ENCODE assay signal across 11 mouse cellular contexts in the genomic region with DNA sequence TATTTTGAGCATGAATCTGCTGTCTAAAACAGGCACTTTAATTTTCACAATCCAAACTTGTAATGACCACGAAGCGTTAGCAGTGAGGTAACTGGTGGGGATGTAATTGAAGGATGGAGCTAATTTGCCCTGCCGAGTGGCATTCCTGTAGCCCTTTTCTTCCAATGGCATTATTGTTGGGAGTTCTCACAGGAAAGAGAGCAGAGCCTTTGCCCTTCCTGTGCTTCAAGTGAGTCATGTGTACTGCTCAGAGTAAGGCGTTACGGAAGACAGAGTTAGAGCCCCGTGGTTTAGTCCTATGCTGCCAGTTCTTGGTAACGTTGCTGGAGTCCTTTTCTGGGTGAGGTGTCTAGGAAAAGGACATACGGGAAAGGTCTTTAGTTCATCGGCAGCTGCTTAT. TPM values are rescaled to one million over a fixed set of nuclear protein-coding genes. Genes with fewer than 3 reads are reported as not detected.
A peak's percentile ranks its signal among the peaks of the same experiment; 100 is the strongest.
DNase-seq lines count a peak whose midpoint lies in the region; ATAC-seq and TF ChIP-seq lines count a peak whose summit lies in the region.
"Had no signal": no experiment of that assay in that cellular context is flagged by ENCODE, and none has a peak within 500 bp of the region (broad histone marks: within the 10 kb centered on the region; RNA-seq: fewer than 3 reads in every experiment).

No protein-coding gene starts in this region.

- 67% methylated on average over 9 of the region's 9 CpGs for WGBS in liver, adult 2 months
- WGBS in liver, postnatal 0 days (ENCODE audit: insufficient replicate concordance): 47% methylated on average over 9 of the region's 9 CpGs

- peak overlapping the region; percentile 28 for H3K4me2 ChIP-seq in liver, postnatal 0 days (ENCODE audit: low read depth, low read length)
- H3K4me2 ChIP-seq: embryonic facial prominence, embryonic 12.5 days; neural tube, embryonic 13.5 days had no signal

- no peak for TF ChIP-seq EP300 in liver, postnatal 0 days (IDR thresholded peaks at IDR 0.05; ENCODE audit: low read depth)

- H3K9me3 ChIP-seq in liver, postnatal 0 days (ENCODE audit: low read length): no peaks in the 10 kb centered on the region
- H3K9me3 ChIP-seq: embryonic facial prominence, embryonic 12.5 days; neural tube, embryonic 13.5 days had no signal

- H3K9ac ChIP-seq in liver, adult 2 months (ENCODE audit: low read depth, low read length): no peak overlapping the region
- H3K9ac ChIP-seq in liver, postnatal 0 days (replicated peaks): peak overlapping the region; percentile 36; the same call in 1 of the 2 replicates
- H3K9ac ChIP-seq: embryonic facial prominence, embryonic 12.5 days; neural tube, embryonic 13.5 days had no signal

- H3K79me2 ChIP-seq in liver, adult 2 months (ENCODE audit: control insufficient read depth, insufficient read depth, low read length): no peaks in the 10 kb centered on the region; the same call in 1 of the 2 replicates

- H3K36me3 ChIP-seq in liver, adult 2 months (ENCODE audit: control insufficient read depth, insufficient read depth, low read length): peaks cover 6% of the 10 kb centered on the region
- peaks cover 15% of the 10 kb centered on the region for H3K36me3 ChIP-seq in liver, postnatal 0 days (replicated peaks; ENCODE audit: insufficient read depth, low read length)

- peaks cover 2% of the 10 kb centered on the region; the same call in 1 of the 2 replicates for H3K4me1 ChIP-seq in liver, adult 2 months (ENCODE audit: control insufficient read depth, insufficient read depth, low read length)
- H3K4me1 ChIP-seq in liver, postnatal 0 days (ENCODE audit: insufficient read depth): peaks cover 32% of the 10 kb centered on the region

- TF ChIP-seq POLR2A in liver, adult 2 months (IDR thresholded peaks at IDR 0.05; ENCODE audit: extremely low read depth, insufficient read depth, low read length): no peak
- no peak for TF ChIP-seq POLR2A in brain, embryonic 14.5 days (IDR thresholded peaks at IDR 0.05; ENCODE audit: borderline replicate concordance, extremely low read depth, insufficient read depth, insufficient read length, poor library complexity, severe bottlenecking)

- no peaks in the 10 kb centered on the region for H3K27me3 ChIP-seq in liver, adult 2 months (ENCODE audit: control insufficient read depth, insufficient read depth, low read length)
- H3K27me3 ChIP-seq in liver, postnatal 0 days (ENCODE audit: insufficient read depth, low read length): no peaks in the 10 kb centered on the region
- H3K27me3 ChIP-seq: embryonic facial prominence, embryonic 12.5 days; neural tube, embryonic 13.5 days had no signal

- intact Hi-C loops in heart, postnatal 25 days (cut with DNase I): no loop called here

- ATAC-seq in liver, postnatal 0 days: no peak

- no peak overlapping the region for H3K4me3 ChIP-seq in liver, adult 2 months (ENCODE audit: insufficient read depth, low read depth, low read length)
- H3K4me3 ChIP-seq in liver, postnatal 0 days (ENCODE audit: low read depth, low read length): no peak overlapping the region
- H3K4me3 ChIP-seq: embryonic facial prominence, embryonic 12.5 days; neural tube, embryonic 13.5 days had no signal

- no peak for TF ChIP-seq CTCF in liver, adult 2 months (IDR thresholded peaks at IDR 0.05; ENCODE audit: low read depth, low read length)
- TF ChIP-seq CTCF in brain, embryonic 14.5 days (IDR thresholded peaks at IDR 0.05; ENCODE audit: borderline replicate concordance, extremely low read depth, insufficient read depth, insufficient read length): no peak
- no peak for TF ChIP-seq CTCF in liver, postnatal 0 days (IDR thresholded peaks at IDR 0.05; ENCODE audit: low read depth)

- peak; percentile 90 for DNase-seq in heart, adult 11 months
- no peak for DNase-seq in heart, postnatal 25 days (ENCODE audit: low spot score)
- no peak for DNase-seq in liver, adult 2 months (ENCODE audit: extremely low read depth, low read depth, low spot score)
- DNase-seq in liver: no peak
- peak; percentile 17 for DNase-seq in brain, embryonic 14.5 days (ENCODE audit: low read depth)
- no peak for DNase-seq in liver, postnatal 0 days
- no peak for DNase-seq in cerebellum, postnatal 25 days
- DNase-seq in urinary bladder, adult 2 months (ENCODE audit: low spot score): no peak
- DNase-seq: thymus, postnatal 36 days had no signal

- 0 out of 2 replicates have a peak overlapping the region, but pooled peaks have one; percentile 21 for H3K27ac ChIP-seq in liver, adult 2 months (replicated peaks; ENCODE audit: insufficient read depth, low read depth, low read length)
- no peak overlapping the region for H3K27ac ChIP-seq in liver, postnatal 0 days (ENCODE audit: low read depth)
- H3K27ac ChIP-seq: embryonic facial prominence, embryonic 12.5 days; neural tube, embryonic 13.5 days had no signal

RNA-seq across cellular contexts. Expression of gene Plpp1, which starts 10.2 kb away (rescaled TPM):
- 10 to 100 TPM; 59.4 to 63.6 TPM for total RNA-seq in heart, postnatal 25 days (2021)
- total RNA-seq in liver, adult 2 months (2014; rRNA removed): 18.6 and 24.3 TPM in 2 replicates
- polyA plus RNA-seq in liver, adult 2 months (2012; rRNA removed): 13.4 and 15.0 TPM in 2 replicates
- 30.6 and 31.5 TPM in 2 replicates for polyA plus RNA-seq in brain, embryonic 14.5 days (2012; rRNA removed)
- polyA plus RNA-seq in liver, postnatal 0 days (2015; fragmentation: Nextera tagmentation; extraction: Ambion mirVana): 44.6 and 55.4 TPM in 2 replicates
- polyA plus RNA-seq in urinary bladder, adult 2 months (2012; rRNA removed): 139 and 141 TPM in 2 replicates

Comparison
In these comparisons a context has a peak if more than half of its experiments do, and no peak if none do; other contexts are left out.
1. DNase-seq: peak in heart, adult 11 months (single experiment) and brain, embryonic 14.5 days (single experiment); none in heart, postnatal 25 days (single experiment), liver, adult 2 months (single experiment), liver (single experiment), liver, postnatal 0 days (single experiment), cerebellum, postnatal 25 days (0 of 2) and urinary bladder, adult 2 months (single experiment).